Mouse (Mus musculus) kidney, adult 2 months (tissue): Measurements from ENCODE around the gene Wdr83os. TPM values are rescaled to one million over a fixed set of nuclear protein-coding genes. Genes with fewer than 3 reads are reported as not detected.
A peak's percentile ranks its signal among the peaks of the same experiment; 100 is the strongest.

Experiments
- DNase-seq: peaks from one replicate; pipeline ENCODE4 v3.0.0; 2021
- H3K27ac ChIP-seq: fragments of 200-500 bp; 2 replicates; pipeline ENCODE4 v1.5.1; 2012; ENCODE audit warnings: low read depth, low read length, control low read depth, inconsistent platforms; ENCODE audit not compliant: insufficient read depth
- H3K27me3 ChIP-seq: fragments of 200-500 bp; replicated peaks from 2 replicates; pipeline ENCODE4 v1.6.1; 2012; ENCODE audit warnings: mild to moderate bottlenecking, moderate library complexity, low read length, inconsistent platforms; ENCODE audit not compliant: control insufficient read depth, insufficient read depth
- H3K36me3 ChIP-seq: fragments of 200-500 bp; 2 replicates; pipeline ENCODE4 v1.6.1; 2012; ENCODE audit warnings: mild to moderate bottlenecking, moderate library complexity, low read length, inconsistent platforms; ENCODE audit not compliant: control insufficient read depth, insufficient read depth
- H3K4me1 ChIP-seq: fragments of 200-500 bp; 2 replicates; pipeline ENCODE4 v1.6.1; 2011; ENCODE audit warnings: low read length; ENCODE audit not compliant: control insufficient read depth, insufficient read depth
- H3K4me3 ChIP-seq: fragments of 200-500 bp; 2 replicates; pipeline ENCODE4 v1.5.1; 2011; ENCODE audit warnings: mild to moderate bottlenecking, low read depth, low read length, control low read depth; ENCODE audit not compliant: insufficient read depth
- CTCF ChIP-seq: fragments of 200-500 bp; conservative IDR thresholded peaks from 2 replicates; pipeline ENCODE4 v1.5.1; 2011; ENCODE audit warnings: low read depth, mild to moderate bottlenecking, control low read depth, low read length, moderate library complexity, mixed read lengths; ENCODE audit not compliant: insufficient read depth, insufficient read length
- POLR2A ChIP-seq: fragments of 200-500 bp; IDR thresholded peaks from one replicate; pipeline ENCODE4 v1.6.1; 2011; ENCODE audit warnings: low read depth, low read length, control low read depth
- WGBS: fragments of 180-500 bp; shearing (Covaris S2); methylation state at CpG from one replicate; pipeline ENCODE4 v1.1.7; 2018; 5-methylcytosine and 5-hydroxymethylcytosine counted together
- polyA plus RNA-seq: library from polyadenylated mRNA; depleted of rRNA; stranded (reverse); fragments of >200 nt; gene quantifications from 2 replicates; pipeline ENCODE4 v1.2.3, GENCODE M21; 2012; rRNA removed

Gene Wdr83os
- polyA plus RNA-seq: 141 and 157 TPM in 2 replicates

DNA sequence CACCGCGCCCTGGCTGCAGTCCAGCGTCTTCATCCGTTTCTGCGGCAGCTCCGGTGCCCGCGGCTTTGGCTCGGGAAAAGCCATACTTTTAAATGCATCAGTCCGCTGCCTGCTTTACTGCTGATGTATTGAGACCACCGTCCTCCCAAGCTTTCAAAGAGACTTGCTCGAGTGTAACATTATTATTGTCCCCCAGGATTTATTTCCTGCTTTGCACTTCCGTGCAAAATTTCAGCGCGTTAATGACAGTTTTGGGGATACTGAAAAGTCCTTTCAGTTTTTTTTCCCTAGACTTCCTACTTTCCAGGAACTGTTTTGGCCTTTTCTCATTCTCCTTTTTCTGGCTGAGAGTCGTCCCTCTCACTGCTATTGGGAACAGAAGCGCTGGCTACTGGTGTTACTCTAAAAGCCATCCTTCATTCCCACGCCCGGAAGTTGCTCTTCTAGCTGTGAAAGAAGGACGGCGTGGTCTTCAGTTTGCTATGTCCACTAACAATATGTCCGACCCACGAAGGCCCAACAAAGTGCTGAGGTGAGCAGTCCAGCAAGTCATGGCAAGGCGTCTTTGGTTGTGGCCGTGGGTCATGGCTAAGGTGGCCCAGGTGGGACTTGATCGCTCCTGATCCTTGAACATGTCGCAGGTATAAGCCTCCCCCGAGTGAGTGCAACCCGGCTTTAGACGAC lies at the start of gene Wdr83os:
Wdr83os (plus strand) TSS at position 209 of the 684 bp plus-strand sequence.
- under 1% methylated on average over 30 of the region's 30 CpGs for WGBS
- H3K27ac ChIP-seq: peak within 1 kb of the TSS; percentile 26
- TF ChIP-seq POLR2A: no peak
- TF ChIP-seq CTCF: no peak
- H3K36me3 ChIP-seq: no peaks in the 10 kb centered on the region
- H3K4me1 ChIP-seq: peaks cover 15% of the 10 kb centered on the region
- peak within 1 kb of the TSS; percentile 79 for H3K4me3 ChIP-seq
- DNase-seq: peak; percentile 75
- H3K27me3 ChIP-seq: no peaks in the 10 kb centered on the region

DNA sequence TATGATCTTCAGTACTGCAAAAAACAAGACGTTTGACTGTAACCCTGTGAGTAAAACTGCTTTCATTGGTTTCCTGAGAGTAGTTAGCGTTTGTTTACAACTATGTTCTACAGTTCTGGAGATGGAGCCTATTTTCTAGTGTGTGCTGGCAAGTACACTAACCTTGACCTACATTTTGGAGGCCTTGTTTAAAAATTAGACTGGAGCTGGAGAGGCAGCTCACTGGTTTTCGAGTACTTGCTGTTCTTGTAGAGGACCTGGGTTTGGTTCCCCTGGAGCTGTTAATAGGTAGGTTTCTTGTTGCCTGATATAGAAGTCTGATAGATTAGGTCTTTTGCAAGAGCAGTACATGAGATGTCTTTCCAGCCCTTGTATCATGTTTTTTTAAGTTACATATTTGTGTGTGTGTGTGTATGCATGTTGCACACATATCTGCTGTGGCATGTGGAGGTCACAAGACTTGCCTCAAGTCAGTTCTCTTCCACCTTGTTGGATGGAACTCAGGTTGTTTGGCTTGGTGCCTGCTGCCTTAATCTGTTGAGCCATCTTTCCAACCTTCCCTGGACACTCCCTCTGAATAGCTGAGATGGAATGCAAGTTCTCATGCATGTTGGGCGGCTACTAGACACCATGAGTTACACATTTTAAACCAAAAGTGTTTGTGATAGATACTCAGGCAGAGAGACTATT lies 47.8 kb upstream of the Wdr83os start:
- no peaks in the 10 kb centered on the region for H3K27me3 ChIP-seq
- H3K4me3 ChIP-seq: no peak overlapping the region
- no peak for TF ChIP-seq CTCF
- no peak for TF ChIP-seq POLR2A
- peaks cover 37% of the 10 kb centered on the region for H3K4me1 ChIP-seq
- peak overlapping the region; percentile 86 for H3K27ac ChIP-seq
- H3K36me3 ChIP-seq: no peaks in the 10 kb centered on the region; the same call in 1 of the 2 replicates
- DNase-seq: peak; percentile 83
- 30% methylated on average over 4 of the region's 4 CpGs for WGBS

DNA sequence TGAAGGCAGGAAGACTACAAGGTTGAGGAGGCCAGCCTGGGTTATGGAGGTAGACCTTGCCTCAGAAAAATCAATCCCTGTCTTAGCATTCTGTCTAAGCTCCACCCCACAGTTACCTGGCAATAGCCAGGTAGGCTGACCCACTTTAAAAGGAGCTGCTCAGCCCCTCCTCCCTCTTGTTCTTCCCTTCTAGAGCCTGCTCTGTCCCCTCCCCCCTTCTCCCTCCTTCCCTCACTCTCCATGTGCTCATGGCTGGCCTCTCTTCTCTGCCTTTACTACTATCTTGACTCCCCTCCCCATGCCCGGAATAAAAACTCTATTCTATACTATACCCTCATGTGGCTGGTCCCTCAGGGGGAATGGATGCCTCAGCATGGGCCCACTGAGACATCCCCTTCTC lies 46.7 kb upstream of the Wdr83os start:
- Histone ChIP-seq H3K36me3 (no peaks in the 10 kb centered on the region; the same call in 1 of the 2 replicates), H3K4me1 (peaks cover 34% of the 10 kb centered on the region), H3K27ac (0 out of 2 replicates have a peak overlapping the region, but pooled peaks have one; percentile 14), H3K4me3 (no peak overlapping the region), H3K27me3 (no peaks in the 10 kb centered on the region)
- peak; percentile 51 for DNase-seq
- WGBS: 67% methylated on average over 1 of the region's 1 CpGs
- TF ChIP-seq POLR2A (no peak), CTCF (no peak)

DNA sequence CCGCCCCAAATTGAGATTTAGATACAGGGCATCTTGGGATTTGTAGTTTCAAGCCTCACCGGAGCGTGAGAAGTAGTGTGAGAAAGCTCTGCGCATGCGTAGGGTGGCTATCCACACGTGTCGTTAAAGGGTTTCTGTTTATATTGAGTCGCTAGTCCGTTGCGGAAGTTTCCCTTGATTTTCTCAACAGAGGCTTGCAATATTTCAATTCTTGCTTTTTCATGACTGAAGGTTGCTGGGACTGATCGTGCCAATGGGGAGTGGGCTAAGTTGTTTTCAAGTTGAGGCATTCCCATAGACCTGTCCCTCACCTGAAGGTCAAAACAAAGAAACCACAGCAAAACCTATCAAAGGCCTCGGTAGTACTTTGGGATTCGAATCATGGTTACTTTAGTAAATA lies 45.8 kb upstream of the Wdr83os start:
- H3K27me3 ChIP-seq: no peaks in the 10 kb centered on the region
- DNase-seq: peak; percentile 85
- peak overlapping the region; percentile 50 for H3K4me3 ChIP-seq
- peaks cover 30% of the 10 kb centered on the region for H3K4me1 ChIP-seq
- 2% methylated on average over 13 of the region's 13 CpGs for WGBS
- TF ChIP-seq CTCF: no peak
- H3K27ac ChIP-seq: peak overlapping the region; percentile 73
- no peaks in the 10 kb centered on the region; the same call in 1 of the 2 replicates for H3K36me3 ChIP-seq

GRCm38 (mm10) chr8:85035165-85035727 lies 45.3 kb upstream of the Wdr83os start:
- H3K4me3 ChIP-seq: peak overlapping the region; percentile 80
- no peaks in the 10 kb centered on the region; the same call in 1 of the 2 replicates for H3K36me3 ChIP-seq
- H3K4me1 ChIP-seq: peaks cover 30% of the 10 kb centered on the region
- H3K27me3 ChIP-seq: no peaks in the 10 kb centered on the region
- TF ChIP-seq CTCF: no peak
- TF ChIP-seq POLR2A: no peak
- DNase-seq: no peak
- H3K27ac ChIP-seq: peak overlapping the region; percentile 73
- 6% methylated on average over 12 of the region's 12 CpGs for WGBS

GRCm38 (mm10) chr8:85035728-85036310 lies 44.7 kb upstream of the Wdr83os start:
- H3K4me3 ChIP-seq: peak overlapping the region; percentile 80
- DNase-seq: peak; percentile 48
- H3K27ac ChIP-seq: peak overlapping the region; percentile 73; the same call in 1 of the 2 replicates
- no peaks in the 10 kb centered on the region for H3K27me3 ChIP-seq
- under 1% methylated on average over 15 of the region's 15 CpGs for WGBS
- TF ChIP-seq CTCF (no peak), POLR2A (no peak)
- no peaks in the 10 kb centered on the region for H3K36me3 ChIP-seq
- peaks cover 30% of the 10 kb centered on the region for H3K4me1 ChIP-seq

GRCm38 (mm10) chr8:85036381-85036717 lies 44.2 kb upstream of the Wdr83os start:
- DNase-seq: no peak
- no peaks in the 10 kb centered on the region for H3K27me3 ChIP-seq
- under 1% methylated on average over 9 of the region's 9 CpGs for WGBS
- no peaks in the 10 kb centered on the region for H3K36me3 ChIP-seq
- H3K4me1 ChIP-seq: peaks cover 29% of the 10 kb centered on the region
- H3K27ac ChIP-seq: peak overlapping the region; percentile 73
- peak overlapping the region; percentile 80 for H3K4me3 ChIP-seq
- no peak for TF ChIP-seq CTCF
- no peak for TF ChIP-seq POLR2A
